ENCODE assay signal across 8 mouse cellular contexts in the genomic region with DNA sequence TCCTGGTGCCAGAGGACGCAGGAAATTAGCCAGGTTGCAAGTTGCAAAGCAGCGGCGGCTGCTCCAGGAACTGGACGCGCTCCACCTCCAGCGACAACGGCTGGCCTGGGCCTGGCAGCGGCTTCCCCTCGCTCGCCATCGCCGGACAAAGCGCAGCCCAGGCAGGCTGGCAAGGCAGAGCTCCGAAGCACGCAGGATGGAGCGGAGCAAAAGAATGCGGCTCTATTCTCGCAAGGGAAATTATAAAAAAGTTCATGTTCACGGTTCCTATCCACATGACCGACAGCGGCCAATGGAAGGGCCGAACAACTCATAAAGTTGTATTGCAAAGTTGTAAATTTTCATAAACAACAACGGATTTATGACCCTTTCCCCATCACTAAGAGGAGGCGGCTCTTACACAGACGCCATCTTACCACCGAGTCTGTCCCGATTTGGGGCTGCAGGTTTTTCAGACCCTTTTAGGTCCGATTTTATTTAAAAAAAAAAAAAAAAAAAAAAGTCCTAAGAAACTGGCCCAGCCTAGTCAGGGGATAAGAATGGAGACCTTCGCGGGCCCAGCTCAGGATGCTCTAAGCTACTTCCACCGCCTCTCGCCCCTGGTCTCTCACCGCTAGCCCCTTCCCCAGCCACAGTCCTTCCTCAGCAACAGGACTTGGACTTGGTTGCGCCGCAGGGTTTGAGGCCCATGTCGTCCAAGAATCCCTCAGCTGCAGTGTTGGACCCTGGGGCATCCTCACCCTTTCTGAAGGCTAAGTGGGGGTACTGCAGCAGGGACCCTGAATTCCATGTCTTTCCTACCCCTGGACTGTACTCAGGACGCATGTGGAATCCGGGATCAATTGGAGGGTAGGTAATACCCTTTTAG. TPM values are rescaled to one million over a fixed set of nuclear protein-coding genes. Genes with fewer than 3 reads are reported as not detected.
DNase-seq lines count a peak whose midpoint lies in the region; ATAC-seq and TF ChIP-seq lines count a peak whose summit lies in the region.

Hoxa3 (minus strand) TSS at position 218 of the 868 bp plus-strand sequence.
Gm28308 (minus strand) TSS at position 221 of the 868 bp plus-strand sequence.

- H3K27me3 ChIP-seq in forebrain, embryonic 15.5 days, result peaks cover 99% of the 10 kb centered on the region

- peaks cover 15% of the 10 kb centered on the region for H3K4me1 ChIP-seq in lung, adult 2 months (ENCODE audit: control insufficient read depth, insufficient read depth, low read length)
- H3K4me1 ChIP-seq in forebrain, embryonic 15.5 days, result peaks cover 14% of the 10 kb centered on the region

- no peaks in the 10 kb centered on the region for H3K9me3 ChIP-seq in forebrain, embryonic 15.5 days

- H3K4me2 ChIP-seq in forebrain, embryonic 15.5 days (replicated peaks), result no peak within 1 kb of the TSS

- ATAC-seq in forebrain, embryonic 15.5 days (replicated peaks), result no peak
- ATAC-seq in cerebellum, adult (ENCODE audit: insufficient number of reproducible peaks, low FRiP score, low TSS enrichment), result no peak

- peak; percentile 40; the same call in 1 of the 2 replicates for TF ChIP-seq POLR2A in lung, adult 2 months (IDR thresholded peaks at IDR 0.05; ENCODE audit: borderline replicate concordance, extremely low read depth, low read depth, low read length)

- no peak within 1 kb of the TSS for H3K27ac ChIP-seq in forebrain, embryonic 15.5 days (replicated peaks)

- no peaks in the 10 kb centered on the region for H3K36me3 ChIP-seq in forebrain, embryonic 15.5 days

- WGBS in lung, adult 2 months, result 11% methylated on average over 38 of the region's 38 CpGs
- WGBS in forebrain, embryonic 15.5 days, result 3% methylated on average over 38 of the region's 38 CpGs

- H3K9ac ChIP-seq in forebrain, embryonic 15.5 days (replicated peaks), result no peak within 1 kb of the TSS

- peak within 1 kb of the TSS; percentile 69 for H3K4me3 ChIP-seq in lung, adult 2 months (replicated peaks; ENCODE audit: extremely low read depth, low read depth, low read length)
- H3K4me3 ChIP-seq in forebrain, embryonic 15.5 days, result no peak within 1 kb of the TSS

- DNase-seq in lung, adult 2 months, result no peak
- no peak for DNase-seq in lung, postnatal 25 days (ENCODE audit: low spot score)
- DNase-seq in forelimb bud, embryonic 11.5 days (ENCODE audit: low read depth, low spot score), result peak; percentile 90
- peak; percentile 92 for DNase-seq in kidney, adult 9 months
- peak; percentile 48 for DNase-seq in lung, postnatal 14 days
- DNase-seq in layer of hippocampus, adult 18-20 months (ENCODE audit: low spot score in 2 of 2), result no peak

- TF ChIP-seq CTCF in lung, adult 2 months (IDR thresholded peaks at IDR 0.05; ENCODE audit: insufficient read depth, low read length), result no peak

RNA-seq across cellular contexts. Expression of gene Hoxa3, which starts in this region (rescaled TPM):
- polyA plus RNA-seq in lung, adult 2 months (2012; rRNA removed), result 12.8 and 13.4 TPM in 2 replicates
- not detected in 2 replicates for polyA plus RNA-seq in forebrain, embryonic 15.5 days (2015; fragmentation: Nextera tagmentation; extraction: Ambion mirVana)
- total RNA-seq in layer of hippocampus, adult 18-20 months (2021), result not detected

RNA-seq across cellular contexts. Expression of gene Gm28308, which starts in this region (rescaled TPM):
- 0.37 and 0.39 TPM in 2 replicates for polyA plus RNA-seq in lung, adult 2 months (2012; rRNA removed)
- polyA plus RNA-seq in forebrain, embryonic 15.5 days (2015; fragmentation: Nextera tagmentation; extraction: Ambion mirVana), result not detected in 2 replicates
- not detected for total RNA-seq in layer of hippocampus, adult 18-20 months (2021)

Comparison
In these comparisons a context has a peak if more than half of its experiments do, and no peak if none do; other contexts are left out.
1. RNA of gene Hoxa3 (polyA plus RNA-seq): 12.8 to 13.4 TPM in lung, adult 2 months; not detected in forebrain, embryonic 15.5 days; every median in the first group is over 10 times any median in the second.
2. DNase-seq: peak in forelimb bud, embryonic 11.5 days (single experiment), kidney, adult 9 months (single experiment) and lung, postnatal 14 days (single experiment); none in lung, adult 2 months (single experiment), lung, postnatal 25 days (single experiment) and layer of hippocampus, adult 18-20 months (0 of 2).